Mouse (Mus musculus) liver, postnatal 0 days (tissue): ENCODE results near the gene Tie1.

Experiments
- CTCF ChIP-seq: sonication (generic); IDR thresholded peaks from 2 replicates; pipeline ENCODE4 v1.5.1; 2016; ENCODE audit warnings: antibody characterized with exemption, low read depth
- EP300 ChIP-seq: IDR thresholded peaks from 2 replicates; pipeline ENCODE4 v1.6.1; 2016; ENCODE audit warnings: antibody characterized with exemption, low read depth, mild to moderate bottlenecking

GRCm38 (mm10) chr4:118509050-118509449 lies 19.2 kb upstream of the Tie1 start:
- TF ChIP-seq EP300 (no peak), CTCF (no peak)
